Mouse (Mus musculus) liver, embryonic 14.5 days (tissue): ENCODE data around the gene Pdcd2l. TPM values are rescaled to one million over a fixed set of nuclear protein-coding genes. Genes with fewer than 3 reads are reported as not detected.

Experiments used
- ATAC-seq: fragments of 200-750 bp; cut with Nextera tagmentation; 2 replicates; pipeline ENCODE4 v1.8.0; 2017; ENCODE audit warnings: moderate number of reproducible peaks, mild to moderate bottlenecking, moderate library complexity; ENCODE audit not compliant: insufficient read depth
- DNase-seq, 3 experiments: peaks; one replicate each; pipeline ENCODE4 v3.0.0-alpha.2; 2012 to 2013; ENCODE audit warnings: low read depth in 3 of 3, low spot score in 3 of 3
- H3K27ac ChIP-seq: fragments of 300-500 bp; sonication (generic); 2 replicates; pipeline ENCODE4 v1.5.1; 2014; ENCODE audit warnings: moderate library complexity, mild to moderate bottlenecking, control low read depth, inconsistent platforms
- H3K27me3 ChIP-seq: fragments of 300-500 bp; sonication (generic); 2 replicates; pipeline ENCODE4 v1.6.1; 2014; ENCODE audit warnings: mild to moderate bottlenecking, low read length, moderate library complexity; ENCODE audit not compliant: control insufficient read depth, insufficient read depth
- H3K36me3 ChIP-seq: fragments of 300-500 bp; sonication (generic); replicated peaks from 2 replicates; pipeline ENCODE4 v1.6.1; 2014; ENCODE audit warnings: low read depth; ENCODE audit not compliant: control insufficient read depth, insufficient read depth
- H3K4me1 ChIP-seq, 2 experiments: fragments of 200-500 bp in 1 of 2; fragments of 300-500 bp in 1 of 2; sonication (generic) in 1 of 2; replicated peaks; 2 replicates each; pipeline ENCODE4 v1.6.1; 2012 to 2014; ENCODE audit warnings: antibody characterized with exemption in 1 of 2, inconsistent platforms in 1 of 2, low read length in 1 of 2; ENCODE audit not compliant: control insufficient read depth in 2 of 2, insufficient read depth in 2 of 2
- H3K4me2 ChIP-seq: fragments of 300-500 bp; sonication (generic); 2 replicates; pipeline ENCODE4 v1.6.1; 2014; ENCODE audit warnings: low read depth, mild to moderate bottlenecking, control low read depth, moderate library complexity
- H3K4me3 ChIP-seq, 2 experiments: fragments of 200-500 bp in 1 of 2; fragments of 300-500 bp in 1 of 2; sonication (generic) in 1 of 2; 2 replicates each; pipeline ENCODE4 v1.5.1; 2012 to 2014; ENCODE audit warnings: low read depth in 2 of 2, low read length in 2 of 2, mild to moderate bottlenecking in 2 of 2, control low read depth in 1 of 2, inconsistent platforms in 1 of 2, moderate library complexity in 1 of 2; ENCODE audit not compliant: insufficient read depth in 1 of 2
- H3K9ac ChIP-seq: fragments of 300-500 bp; sonication (generic); replicated peaks from 2 replicates; pipeline ENCODE4 v1.6.1; 2014; ENCODE audit warnings: mild to moderate bottlenecking, control low read depth, moderate library complexity
- H3K9me3 ChIP-seq: fragments of 300-500 bp; sonication (generic); 2 replicates; pipeline ENCODE4 v1.6.1; 2016; ENCODE audit warnings: low read length, mixed read lengths; ENCODE audit not compliant: control insufficient read depth
- CTCF ChIP-seq: IDR thresholded peaks from 2 replicates; pipeline ENCODE4 v1.5.1; 2016; ENCODE audit warnings: antibody characterized with exemption, low read depth, control low read depth
- EP300 ChIP-seq: IDR thresholded peaks from 2 replicates; pipeline ENCODE4 v1.6.1; 2016; ENCODE audit warnings: antibody characterized with exemption, low read depth
- WGBS: fragments of 180-500 bp; shearing (Covaris S2); extraction: QIAGEN DNeasy Blood & Tissue Kit; methylation state at CpG from one replicate; pipeline ENCODE4 v1.1.7; 2014; ENCODE audit not compliant: insufficient replicate concordance; 5-methylcytosine and 5-hydroxymethylcytosine counted together
- polyA plus RNA-seq, 2 experiments: library from polyadenylated mRNA; depleted of rRNA in 1 of 2; stranded (reverse) in 1 of 2; unstranded in 1 of 2; fragments of >200 nt; fragmentation: Nextera tagmentation in 1 of 2; extraction: Ambion mirVana in 1 of 2; gene quantifications; 2 replicates each; pipeline versions ENCODE4 v1.2.1 to v1.2.3; 2012 to 2014

Pdcd2l gene
- polyA plus RNA-seq, 2 experiments: 14.1 to 20.4 TPM

DNA sequence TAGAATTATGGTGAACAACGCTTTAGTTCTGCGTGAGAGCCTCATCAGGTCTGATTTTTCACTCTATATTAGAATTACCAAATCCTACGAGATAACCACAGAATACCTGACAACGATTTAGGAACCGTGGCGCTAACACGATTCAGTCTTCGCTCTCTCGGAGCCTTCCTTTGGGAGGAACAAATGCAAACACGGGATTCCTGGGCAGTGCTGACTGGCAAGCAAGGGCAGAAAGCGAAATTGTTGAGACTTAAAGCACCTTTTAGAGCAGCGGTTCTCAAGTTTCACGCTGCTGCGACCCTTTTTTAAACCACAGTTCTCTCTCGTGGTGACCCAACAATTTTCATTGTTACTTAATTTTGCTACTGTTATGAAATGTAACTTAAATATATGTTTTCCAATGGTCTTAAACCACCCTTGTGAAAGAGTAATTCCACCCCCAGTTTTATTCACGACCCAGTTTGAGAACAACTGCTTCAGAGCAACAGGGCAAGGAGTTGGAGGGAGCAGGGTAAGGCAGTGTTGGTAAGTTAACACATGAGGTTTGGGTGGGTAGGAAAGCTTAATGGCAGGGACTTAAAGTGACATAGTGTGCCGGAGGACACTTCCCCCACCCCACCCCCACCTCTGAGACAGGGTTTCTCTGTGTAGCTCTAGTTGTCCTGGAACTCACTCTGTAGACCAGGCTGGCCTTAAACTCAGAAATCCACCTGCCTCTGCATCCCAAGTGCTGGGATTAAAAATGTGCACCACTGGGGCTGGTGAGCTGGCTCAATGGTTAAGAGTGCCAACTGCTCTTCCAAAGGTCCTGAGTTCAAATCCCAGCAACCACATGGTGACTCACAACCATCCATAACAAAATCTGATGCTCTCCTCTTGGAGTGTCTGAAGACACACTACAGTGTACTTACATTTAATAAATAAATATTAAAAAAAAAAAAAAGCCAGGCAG lies 38.4 kb upstream of the Pdcd2l start:
- TF ChIP-seq CTCF (no peak), EP300 (no peak)
- no peaks in the 10 kb centered on the region for H3K27me3 ChIP-seq
- DNase-seq (no peak), ATAC-seq (no peak)
- peak overlapping the region; percentile 74 for H3K9ac ChIP-seq
- H3K4me3 ChIP-seq: peak overlapping the region; percentile 59 to 63
- peak overlapping the region; percentile 75 for H3K27ac ChIP-seq
- peaks cover 20% of the 10 kb centered on the region for H3K36me3 ChIP-seq
- no peaks in the 10 kb centered on the region for H3K9me3 ChIP-seq
- peaks cover 16 to 23% of the 10 kb centered on the region in 2 experiments for H3K4me1 ChIP-seq
- peak overlapping the region; percentile 70 for H3K4me2 ChIP-seq
- WGBS: under 1% methylated on average over 17 of the region's 17 CpGs

GRCm38 (mm10) chr7:34233909-34234609 lies 37.6 kb upstream of the Pdcd2l start:
- TF ChIP-seq CTCF (no peak), EP300 (peak; percentile 61; the same call in 1 of the 2 replicates)
- no peaks in the 10 kb centered on the region for H3K9me3 ChIP-seq
- no peaks in the 10 kb centered on the region for H3K27me3 ChIP-seq
- peak overlapping the region; percentile 70 for H3K4me2 ChIP-seq
- peaks cover 13% of the 10 kb centered on the region for H3K36me3 ChIP-seq
- DNase-seq: peak; percentile 91 to 94 (median 92)
- H3K4me1 ChIP-seq: peaks cover 20 to 28% of the 10 kb centered on the region in 2 experiments
- peak overlapping the region; percentile 74 for H3K9ac ChIP-seq
- ATAC-seq: peak; percentile 88
- peak overlapping the region; percentile 75 for H3K27ac ChIP-seq
- peak overlapping the region; percentile 59 to 63 for H3K4me3 ChIP-seq
- under 1% methylated on average over 46 of the region's 46 CpGs for WGBS

DNA sequence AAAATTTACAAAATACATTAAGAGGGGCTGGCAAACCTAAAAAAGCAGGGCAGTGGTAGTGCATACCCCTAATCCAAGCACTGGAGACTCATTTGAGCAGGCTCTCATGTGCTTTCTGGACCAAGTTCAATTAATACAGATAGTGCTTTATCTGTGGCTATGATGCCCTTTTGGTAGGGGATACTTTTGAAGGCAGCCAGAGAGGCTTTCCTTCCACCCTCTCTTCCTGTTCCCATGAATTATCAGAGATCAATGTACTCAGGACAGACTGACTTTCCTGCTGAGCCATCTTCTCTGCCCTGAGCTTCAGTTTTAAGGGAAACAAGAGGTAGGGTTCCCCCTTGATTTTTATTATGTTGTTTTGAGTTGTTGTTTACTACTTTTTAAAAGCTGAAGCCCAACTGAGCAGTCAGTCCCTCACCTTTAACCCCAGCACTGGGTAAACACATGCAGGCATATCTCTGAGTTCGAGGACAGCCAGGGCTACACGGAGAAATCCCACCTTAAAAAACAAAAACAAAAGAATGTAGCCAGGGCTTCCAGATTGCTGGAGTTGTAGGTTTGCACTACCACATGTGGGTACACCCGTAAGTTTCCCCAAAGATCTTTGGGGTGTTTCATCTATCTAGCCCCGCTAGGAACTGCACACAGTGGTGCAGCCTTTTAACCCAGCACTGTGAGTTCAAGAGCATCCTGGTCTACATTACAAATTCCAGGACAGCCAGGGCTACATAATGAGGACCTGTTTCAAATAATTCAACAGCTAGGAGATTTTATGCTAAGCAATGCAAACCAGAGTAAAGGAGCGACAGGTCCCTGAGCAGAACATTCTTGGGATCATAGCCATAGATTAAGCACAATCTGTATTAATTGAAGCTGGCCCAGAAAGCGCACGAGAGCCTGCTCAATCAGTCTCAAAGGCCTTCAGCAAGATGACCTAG lies 36.6 kb upstream of the Pdcd2l start:
- Histone ChIP-seq H3K9me3 (no peaks in the 10 kb centered on the region), H3K36me3 (peaks cover 3% of the 10 kb centered on the region; the same call in 1 of the 2 replicates), H3K27ac (peak overlapping the region; percentile 46), H3K4me1 (peaks cover 22 to 35% of the 10 kb centered on the region in 2 experiments), H3K4me3 (peak overlapping the region; percentile 59 to 63), H3K4me2 (peak overlapping the region; percentile 70), H3K9ac (peak overlapping the region; percentile 39), H3K27me3 (no peaks in the 10 kb centered on the region)
- ATAC-seq (peak; percentile 1; the same call in 1 of the 2 replicates), DNase-seq (no peak)
- WGBS: 39% methylated on average over 7 of the region's 7 CpGs
- TF ChIP-seq CTCF (no peak), EP300 (no peak)

- H3K4me2 ChIP-seq: peak within 1 kb of the TSS; percentile 87
- TF ChIP-seq CTCF (peak; percentile 70), EP300 (no peak)
- peak within 1 kb of the TSS; percentile 48 for H3K27ac ChIP-seq
- no peaks in the 10 kb centered on the region for H3K27me3 ChIP-seq
- under 1% methylated on average over 36 of the region's 39 CpGs for WGBS
- H3K9ac ChIP-seq: peak within 1 kb of the TSS; percentile 74
- ATAC-seq: peak; percentile 64
- peak within 1 kb of the TSS; percentile 71 for H3K4me3 ChIP-seq
- H3K4me1 ChIP-seq: peaks cover 24 to 48% of the 10 kb centered on the region in 2 experiments
- peaks cover 10% of the 10 kb centered on the region for H3K36me3 ChIP-seq
- peak; percentile 77 to 80 (median 77) for DNase-seq
- H3K9me3 ChIP-seq: no peaks in the 10 kb centered on the region
These were observed 33.7 kb upstream of the Pdcd2l start, which contains the start of gene Gpi1 for GRCm38 (mm10) chr7:34230116-34230515. Gene Gpi1, minus strand, starts transcription at chr7:34230336.
